Mouse (Mus musculus): ENCODE data around the gene Pir.

The Pir gene

DNA sequence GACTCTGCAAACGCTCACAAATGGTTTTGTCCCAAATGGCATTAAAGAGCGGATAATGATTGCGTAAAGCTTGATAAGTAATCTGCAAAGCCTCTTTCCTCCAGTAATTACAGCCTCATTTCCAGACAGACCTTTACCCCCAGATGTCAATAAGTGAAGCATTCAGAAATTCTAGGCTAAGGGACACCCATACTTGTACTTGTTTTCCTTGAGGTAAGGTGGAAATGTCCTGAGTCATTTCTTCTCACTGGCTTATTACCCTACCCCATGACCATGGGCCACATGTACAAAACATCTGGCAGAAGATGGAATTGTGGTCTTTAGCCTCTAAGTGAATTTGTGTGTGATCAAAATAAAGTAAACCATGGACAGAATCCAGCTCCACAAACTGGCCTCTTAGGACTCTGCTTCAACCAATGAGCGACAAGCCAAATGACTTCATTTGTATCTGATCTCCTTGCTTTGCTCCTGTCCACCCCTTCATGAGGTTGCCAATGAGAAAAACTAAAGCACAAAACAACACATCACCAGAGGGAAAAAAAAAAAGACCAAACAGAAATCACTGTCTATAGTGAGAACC, 76.3 kb downstream of the Pir start:
- DNase-seq, result peak; percentile 8

DNA sequence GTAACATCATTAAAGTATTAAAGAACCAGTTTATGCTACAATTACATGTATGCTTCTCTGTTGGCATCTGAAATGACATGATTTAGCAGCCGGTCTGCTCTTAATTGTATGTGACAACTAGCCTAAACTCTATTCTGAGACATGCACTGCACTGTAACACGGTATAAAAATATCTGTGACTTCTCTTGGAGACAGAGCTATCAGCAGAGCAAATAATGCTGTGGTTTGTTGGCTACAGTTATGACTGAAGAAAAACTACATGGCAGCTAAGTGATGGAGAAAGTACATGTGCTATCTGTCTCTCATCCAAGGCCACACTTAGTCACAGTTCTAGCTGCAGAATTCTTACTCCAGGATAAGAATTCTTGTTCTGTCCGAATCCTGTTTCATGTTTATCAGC, 79.8 kb downstream of the Pir start:
- no peak for DNase-seq

DNA sequence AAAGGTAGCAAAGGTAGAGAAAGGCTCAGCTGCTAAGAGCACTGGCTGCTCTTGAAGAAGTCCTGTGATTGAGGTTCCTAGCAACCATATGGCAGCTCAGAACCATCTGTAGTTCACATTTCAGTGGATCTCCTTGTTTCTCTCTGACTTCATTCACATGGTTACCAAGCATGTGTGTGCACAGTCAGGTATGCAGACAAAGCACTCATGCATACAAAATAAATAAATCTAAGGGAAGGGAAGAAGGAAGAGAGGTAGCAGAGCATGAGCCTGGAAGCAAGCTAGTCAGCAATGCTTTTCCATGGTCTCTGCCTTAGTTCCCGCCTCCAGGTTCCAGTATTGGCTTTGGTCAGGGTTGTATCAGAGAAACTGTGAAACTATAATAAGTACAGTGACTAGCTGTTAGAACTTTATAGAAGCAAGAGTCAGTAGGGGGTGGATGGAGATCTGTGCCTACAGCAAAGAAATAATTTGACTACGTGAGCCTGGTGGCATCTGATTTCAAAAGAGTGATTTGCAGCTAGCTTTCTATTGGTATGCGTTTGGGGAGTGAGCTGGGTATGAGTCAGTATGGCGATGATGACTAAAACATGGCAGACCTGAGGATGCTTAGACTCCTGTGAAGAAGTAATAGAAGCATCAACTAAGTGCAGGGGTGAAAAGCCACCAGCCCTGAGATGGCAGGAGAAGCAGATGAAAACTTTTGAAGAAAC, 96.1 kb downstream of the Pir start:
- DNase-seq, result no peak

DNA sequence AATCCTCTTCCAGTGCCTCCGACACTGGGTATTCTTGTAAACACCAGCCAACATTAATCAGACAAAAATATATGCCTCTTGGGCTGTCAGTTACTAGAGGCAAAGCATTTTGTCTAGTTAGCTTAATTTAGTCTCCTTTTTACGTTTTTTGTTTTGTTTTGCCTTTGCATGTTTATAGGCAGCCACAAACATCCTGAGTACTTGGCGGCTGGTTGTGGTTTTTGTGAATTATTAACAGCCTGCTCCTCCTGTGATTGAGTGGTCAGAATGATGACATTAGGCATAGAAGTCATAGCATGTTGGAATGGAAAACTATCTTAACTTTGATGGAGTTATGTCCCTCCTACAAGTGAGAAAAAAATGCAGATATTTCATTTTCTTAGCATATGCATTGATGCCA, 101.4 kb downstream of the Pir start:
- peak; percentile 65 for DNase-seq

DNA sequence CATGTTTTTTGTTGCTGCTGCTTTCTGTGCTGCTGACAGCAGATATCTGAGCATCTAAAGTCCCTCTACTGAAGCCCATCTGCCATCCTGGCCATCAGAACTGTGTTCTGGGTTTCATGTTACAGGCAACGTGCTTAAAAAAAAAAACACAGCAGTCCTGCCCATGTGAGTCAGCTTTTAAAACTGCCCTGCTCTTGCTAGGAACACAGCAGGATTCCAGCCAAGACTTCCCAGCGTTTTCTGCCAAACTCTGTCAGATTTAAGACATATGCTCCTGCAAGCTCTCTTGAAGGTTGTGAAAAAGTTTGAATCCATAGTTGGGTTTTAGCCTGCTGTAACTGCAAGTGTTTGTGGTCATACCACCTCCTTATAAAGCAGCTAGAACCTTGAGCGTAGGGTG, 103.9 kb downstream of the Pir start, which contains the start of gene Vegfd:
TSS of gene Vegfd (plus strand) at position 298 of the 400 bp plus-strand sequence.
- DNase-seq, result peak; percentile 48

DNA sequence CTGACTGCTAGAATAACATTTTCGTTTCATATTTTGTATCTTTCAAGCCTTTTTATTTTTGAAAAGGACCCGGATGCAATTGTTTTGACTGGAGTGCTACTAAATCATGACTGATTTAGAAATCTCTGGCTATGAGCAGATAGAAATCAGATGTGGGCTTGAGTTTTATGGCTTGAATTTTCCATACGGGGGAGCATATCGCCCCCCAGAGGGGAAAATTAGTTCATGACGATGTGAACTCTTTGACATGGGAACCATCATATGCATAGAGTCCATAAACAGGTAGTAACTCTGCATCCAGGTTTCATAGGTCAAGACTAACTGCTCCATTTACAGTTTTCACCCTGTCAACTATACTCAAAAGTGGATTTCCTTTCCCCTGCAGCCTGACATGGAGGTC, 105.4 kb downstream of the Pir start:
- peak; percentile 26 for DNase-seq

DNA sequence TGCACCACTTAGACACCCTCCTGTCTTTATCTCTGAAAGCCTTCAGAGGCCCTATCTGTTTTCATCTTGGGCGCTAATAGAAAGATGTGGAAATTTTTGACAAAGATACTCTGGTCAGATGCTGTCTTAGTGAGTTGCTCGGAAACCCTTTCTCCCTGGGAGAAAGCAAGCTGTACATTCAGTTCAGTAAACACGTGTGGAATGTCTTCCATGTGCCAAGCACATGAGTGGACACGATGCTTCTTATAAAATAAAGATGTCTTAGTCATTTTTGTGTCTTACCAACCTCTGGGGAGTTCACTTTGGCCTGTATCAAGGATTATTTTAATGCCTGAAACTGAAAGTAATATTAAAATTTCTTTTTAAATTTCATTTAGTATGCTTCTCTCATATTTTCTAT, 110.5 kb downstream of the Pir start:
- no peak for DNase-seq

DNA sequence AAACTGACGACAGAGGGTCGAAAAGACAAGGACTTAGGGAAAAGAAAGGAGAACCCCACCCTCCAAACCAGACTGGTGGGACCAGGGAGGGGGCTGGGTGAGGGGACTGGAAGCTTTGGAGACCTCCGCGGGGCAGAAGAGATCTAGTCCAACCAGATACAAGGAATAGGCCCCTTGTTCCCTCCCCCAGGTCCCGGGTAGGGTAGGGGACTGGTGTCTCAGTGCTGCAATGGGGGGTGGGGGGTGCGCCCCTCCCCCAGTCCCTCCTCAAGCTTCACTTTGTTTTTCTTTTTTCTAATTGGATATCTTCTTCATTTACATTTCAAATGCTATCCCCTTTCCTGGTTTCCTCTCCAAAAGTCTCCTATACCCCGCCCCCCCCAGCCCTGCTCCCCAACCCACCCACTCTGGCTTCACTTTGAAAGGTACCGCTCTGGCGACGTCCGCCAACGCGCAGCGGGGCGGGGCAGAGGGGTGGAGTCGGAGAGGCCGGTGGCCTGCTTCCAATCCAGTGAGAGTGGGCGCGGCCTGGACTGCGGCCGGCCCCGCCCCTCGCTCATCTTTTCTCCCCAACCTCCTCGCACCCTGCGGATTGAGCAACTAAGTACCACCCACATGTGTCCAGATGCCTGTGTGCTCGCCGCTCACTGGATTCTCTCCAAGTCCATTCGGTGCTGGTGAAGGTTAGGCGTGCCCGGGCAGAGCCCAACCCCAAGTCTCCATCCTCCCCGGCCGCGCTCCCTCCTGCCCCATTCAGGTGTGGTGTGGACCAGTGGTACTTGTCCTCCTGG, 112.6 kb downstream of the Pir start:
- peak; percentile 69 for DNase-seq

DNA sequence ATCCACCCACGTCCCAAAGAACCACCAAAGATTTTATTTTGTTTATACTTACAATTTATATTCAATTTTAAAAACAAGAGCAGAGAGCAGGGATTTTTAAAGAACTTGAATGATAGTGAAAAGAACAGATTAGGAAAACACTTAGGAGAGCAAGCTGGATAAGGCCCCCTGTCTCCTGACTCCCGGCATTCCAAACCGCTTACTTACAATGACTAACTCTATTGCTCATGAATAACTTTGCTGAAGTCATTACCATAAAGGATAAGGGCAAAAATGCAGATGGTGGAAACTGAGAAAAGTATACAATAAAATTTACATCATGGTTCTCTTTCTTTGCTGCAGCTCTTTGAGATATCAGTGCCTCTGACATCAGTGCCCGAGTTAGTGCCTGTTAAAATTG, 124.9 kb downstream of the Pir start:
- DNase-seq, result no peak

DNA sequence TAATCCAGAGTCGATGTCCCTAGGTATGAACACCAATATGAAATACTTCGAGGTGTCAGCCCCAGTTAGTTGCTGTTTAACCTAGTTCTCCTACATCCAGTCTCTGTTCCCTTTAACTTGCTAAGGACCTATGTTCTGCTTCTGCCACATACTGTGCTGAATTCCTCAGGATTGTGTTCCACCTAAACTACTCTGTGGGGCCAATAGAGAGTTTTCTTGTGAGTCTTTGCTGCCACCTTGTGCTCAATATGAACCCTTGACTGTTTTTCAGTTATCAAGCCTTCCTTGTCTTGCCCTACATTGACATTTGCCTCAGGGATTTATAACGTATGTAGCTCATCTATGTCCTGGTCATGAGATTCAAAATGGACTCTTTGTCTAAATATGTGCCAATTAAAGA, 129.3 kb downstream of the Pir start:
- peak; percentile 22 for DNase-seq

DNA sequence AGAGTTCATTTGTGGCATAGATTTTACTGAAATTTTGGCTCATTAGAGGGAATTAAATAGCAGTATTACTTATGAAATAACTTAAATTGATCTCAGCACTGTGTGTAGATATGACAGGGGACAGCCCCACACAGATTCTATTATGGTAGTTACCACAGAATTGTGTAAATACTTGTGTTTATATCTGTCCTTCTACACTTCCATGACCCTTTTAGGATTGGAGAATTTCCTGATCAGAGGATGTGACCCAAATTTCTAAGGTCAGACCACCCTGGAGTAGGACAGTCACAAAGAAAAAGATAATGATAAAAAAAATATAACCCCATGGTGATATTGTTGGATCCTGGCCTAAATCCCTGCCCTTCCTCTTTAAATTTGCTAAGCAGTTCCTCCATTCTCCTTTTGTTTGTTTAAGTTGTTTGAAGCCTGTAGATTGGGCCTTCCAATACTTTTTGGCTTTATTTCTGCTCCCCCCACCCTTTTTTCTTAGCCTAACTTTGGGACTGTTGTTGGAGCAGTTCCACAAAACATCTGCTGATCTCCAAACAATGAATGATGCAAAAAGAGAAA, 136.0 kb downstream of the Pir start:
- DNase-seq, result no peak

DNA sequence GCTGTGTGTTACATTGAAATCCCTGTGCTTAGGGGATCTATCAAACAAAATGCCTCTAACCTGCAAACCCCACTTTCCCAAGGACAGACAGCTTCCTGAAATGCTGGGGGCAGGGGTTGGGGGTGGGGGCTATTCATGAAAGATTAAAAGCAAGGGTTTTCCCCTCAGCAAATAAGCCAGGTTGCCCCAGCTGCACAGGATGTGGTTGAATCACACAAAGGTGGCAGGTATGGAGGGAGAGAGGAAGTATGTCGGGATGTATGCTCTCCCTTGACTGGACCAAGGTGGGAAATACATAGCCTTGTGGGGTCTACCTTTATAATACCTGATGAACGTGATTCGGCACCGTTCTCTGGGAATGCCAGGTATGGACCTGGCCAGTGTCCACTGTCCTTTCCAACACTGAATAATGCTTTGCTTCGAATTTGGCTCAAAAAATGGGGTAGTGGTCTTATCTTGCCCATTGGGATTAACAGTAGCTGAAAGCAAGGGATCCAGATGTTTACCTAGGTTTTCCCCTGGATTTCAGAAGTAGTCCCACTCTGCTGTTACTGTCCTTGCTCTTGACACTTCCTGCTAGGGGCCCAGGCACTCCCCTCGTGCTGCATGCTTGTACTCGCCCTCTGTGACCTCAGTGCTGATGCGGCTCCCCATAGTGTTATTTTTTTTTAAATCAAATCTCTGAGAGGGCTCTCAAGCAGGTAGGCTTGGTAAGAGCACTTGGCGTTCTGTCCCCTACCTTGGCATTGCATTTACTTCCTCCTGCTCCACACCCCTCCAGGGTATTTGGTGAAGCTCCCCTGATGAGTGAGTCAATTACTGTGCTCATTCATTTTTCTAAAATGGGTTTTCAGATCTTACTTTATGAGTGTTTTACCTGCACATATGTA, 137.2 kb downstream of the Pir start:
- DNase-seq, result no peak

DNA sequence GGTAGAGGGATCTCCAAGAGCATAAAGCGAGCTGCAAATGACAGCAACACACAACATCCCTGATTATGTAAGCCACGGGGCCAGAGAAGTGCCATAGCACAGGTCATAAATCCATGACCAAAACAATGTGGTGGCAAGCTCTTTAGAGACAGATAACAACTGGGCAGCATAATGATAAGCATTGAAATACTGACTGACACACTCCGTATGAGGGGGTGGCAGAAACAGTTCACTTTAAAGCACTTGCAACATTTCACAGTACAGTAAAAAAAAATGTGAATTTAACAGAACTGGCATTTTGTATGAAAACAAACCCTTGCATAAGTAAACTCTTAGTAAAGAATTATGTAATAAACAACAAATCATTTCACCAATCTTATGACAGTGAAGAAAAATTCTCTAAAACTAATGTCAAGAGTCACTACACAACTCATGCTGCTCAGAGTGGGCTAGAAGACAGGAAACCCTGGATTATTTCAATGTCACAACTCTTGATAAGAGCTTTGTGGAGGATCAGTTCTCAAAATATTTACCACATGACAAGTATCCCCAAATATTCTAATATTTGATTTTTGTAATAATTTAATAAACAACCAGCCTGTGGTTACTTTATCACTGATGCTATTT, 139.2 kb downstream of the Pir start:
- no peak for DNase-seq

DNA sequence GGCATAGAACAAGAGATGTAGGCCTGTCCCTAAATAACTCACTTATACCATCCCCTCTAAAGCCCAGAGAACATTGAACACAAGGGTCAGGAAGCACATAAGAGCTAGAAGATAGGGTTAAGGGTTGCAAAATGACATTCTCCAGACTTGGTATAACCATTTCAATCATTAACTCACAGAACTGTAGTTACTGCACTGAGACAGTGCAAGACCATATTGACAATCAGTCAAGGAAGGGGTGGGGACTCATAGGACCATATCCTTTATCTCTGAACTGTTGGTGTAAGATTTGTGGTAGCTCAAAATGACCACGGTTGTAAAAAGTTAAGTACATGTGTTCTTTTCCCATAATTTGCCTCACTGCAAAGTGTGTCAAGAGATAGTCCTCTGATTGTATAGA, 141.4 kb downstream of the Pir start:
- no peak for DNase-seq

DNA sequence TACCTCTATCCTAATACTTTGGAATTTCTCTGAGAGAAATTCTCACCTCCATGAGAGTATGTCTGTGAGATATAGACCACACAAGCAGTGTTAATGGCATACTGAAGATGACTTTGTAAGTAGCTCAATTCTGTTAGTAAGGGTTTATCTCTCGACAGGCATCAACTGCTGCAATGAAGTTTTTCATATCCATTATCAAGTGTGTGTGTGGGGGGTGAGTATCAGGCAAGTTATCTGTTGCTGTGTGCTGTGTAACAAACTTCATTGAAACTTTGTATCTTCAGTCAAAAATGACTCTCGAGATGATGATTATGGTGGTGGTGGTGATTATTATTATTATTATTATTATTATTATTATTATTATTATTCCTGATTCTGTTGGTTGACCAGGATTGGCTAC, 147.6 kb downstream of the Pir start:
- no peak for DNase-seq

DNA sequence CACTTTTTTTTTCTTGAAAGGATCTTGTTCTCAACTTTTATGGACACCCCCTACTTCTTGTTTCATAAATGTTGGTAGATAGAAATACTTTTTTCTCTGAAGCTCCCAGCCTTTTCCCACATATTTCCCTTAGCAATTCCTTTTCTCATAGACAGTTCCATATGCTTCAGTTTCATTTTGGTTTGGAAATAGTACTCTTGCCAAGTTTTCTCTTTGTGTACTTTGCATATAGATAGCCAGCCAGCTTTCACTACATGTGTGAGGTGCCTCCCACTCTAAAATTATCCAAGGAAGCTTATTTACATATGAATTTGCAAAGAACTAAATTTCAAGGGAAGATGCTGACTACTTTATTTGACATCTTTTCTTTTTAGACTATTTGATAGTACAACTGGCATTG, 148.8 kb downstream of the Pir start:
- no peak for DNase-seq

DNA sequence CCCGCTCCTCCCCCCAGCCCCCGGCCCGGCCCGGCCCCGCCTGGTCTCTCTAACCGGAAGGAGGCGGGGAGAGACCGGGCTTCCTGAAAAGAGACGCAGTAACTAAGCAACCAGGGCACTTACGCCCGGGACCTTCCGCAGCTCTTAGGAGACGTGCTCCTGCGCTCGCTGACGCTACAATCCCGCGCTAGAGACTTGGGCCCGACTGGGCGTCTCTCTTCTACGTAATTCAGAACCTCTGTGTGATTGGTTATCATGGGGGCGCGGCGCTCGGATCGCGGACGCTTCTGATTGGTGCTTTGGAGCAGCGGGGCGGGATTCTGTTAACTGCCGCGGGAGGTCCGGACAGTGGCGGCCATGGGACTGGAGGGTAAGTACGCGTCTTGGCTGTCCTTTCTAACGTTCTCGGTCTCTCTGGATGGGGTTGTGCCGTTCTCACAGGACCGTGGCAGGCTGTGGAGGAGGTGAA, 150.3 kb downstream of the Pir start, which contains the start of gene Piga:
TSS of gene Piga (plus strand) at position 317 of the 469 bp plus-strand sequence.
- peak; percentile 97 for DNase-seq

DNA sequence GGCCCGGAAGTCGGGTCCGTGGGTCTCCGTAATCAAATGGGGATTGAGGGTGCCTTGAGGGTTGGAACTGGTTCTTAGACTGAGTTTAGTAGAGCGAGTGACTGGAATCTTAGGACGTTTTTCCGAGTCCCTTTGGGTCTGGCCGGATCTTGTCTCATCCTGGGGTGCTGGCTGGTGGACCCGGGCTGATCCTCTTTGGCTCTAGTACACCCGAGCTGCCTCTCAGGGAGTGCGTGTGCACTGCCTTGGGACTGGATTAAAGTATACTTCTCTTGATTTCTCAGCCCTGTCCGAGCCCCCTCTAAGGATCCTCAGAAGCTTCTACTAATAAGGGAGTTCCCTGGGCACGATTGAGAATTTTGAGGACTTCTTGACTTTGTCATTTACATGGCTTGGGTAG, 150.8 kb downstream of the Pir start:
- DNase-seq, result no peak

DNA sequence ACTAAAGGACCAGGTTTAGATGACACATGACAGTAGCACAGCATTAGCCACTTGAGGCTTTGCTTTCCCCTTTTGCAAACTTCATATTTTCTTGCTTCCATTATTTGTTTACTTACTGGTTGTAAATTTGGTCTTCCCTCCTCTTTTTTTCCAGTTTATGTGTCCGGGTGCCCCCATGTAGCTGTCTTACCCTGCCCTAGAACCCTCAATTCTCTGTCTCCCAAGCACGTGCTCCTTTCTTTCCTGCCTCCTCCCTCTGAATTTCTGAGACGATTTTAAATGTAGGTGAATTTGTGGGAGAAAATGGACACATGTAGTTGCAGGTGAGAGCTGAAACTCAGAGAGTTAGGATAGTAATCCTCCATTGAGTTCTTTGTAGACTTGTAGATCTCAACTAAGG, 151.3 kb downstream of the Pir start:
- no peak for DNase-seq
